Mouse (Mus musculus) intestine, postnatal 0 days (tissue): ENCODE measurements at regions not wholly inside any gene's neighbourhood (a gene's known extent, or its start where the extent isn't known, plus 50 kb on each side); places are given as distances from the start of the nearest gene placed in this dataset.
A peak's percentile ranks its signal among the peaks of the same experiment; 100 is the strongest.

Experiments
- ATAC-seq: fragments of 200-750 bp; cut with Nextera tagmentation; 2 replicates; pipeline ENCODE4 v1.8.0; 2017; ENCODE audit warnings: mild to moderate bottlenecking, moderate TSS enrichment, moderate library complexity
- H3K27ac ChIP-seq: fragments of 300-500 bp; sonication (generic); 2 replicates; pipeline ENCODE4 v1.5.1; 2014; ENCODE audit warnings: mild to moderate bottlenecking, low read depth, low read length, moderate library complexity
- H3K27me3 ChIP-seq: fragments of 300-500 bp; sonication (generic); replicated peaks from 2 replicates; pipeline ENCODE4 v1.6.1; 2014; ENCODE audit warnings: low read length, mixed read lengths; ENCODE audit not compliant: control insufficient read depth, insufficient read depth
- H3K36me3 ChIP-seq: fragments of 300-500 bp; sonication (generic); 2 replicates; pipeline ENCODE4 v1.6.1; 2014; ENCODE audit warnings: mild to moderate bottlenecking, moderate library complexity; ENCODE audit not compliant: control insufficient read depth, insufficient read depth
- H3K4me1 ChIP-seq: fragments of 300-500 bp; sonication (generic); replicated peaks from 2 replicates; pipeline ENCODE4 v1.6.1; 2014; ENCODE audit warnings: antibody characterized with exemption, low read length, mixed read lengths; ENCODE audit not compliant: control insufficient read depth, insufficient read depth
- H3K4me2 ChIP-seq: fragments of 300-500 bp; sonication (generic); replicated peaks from 2 replicates; pipeline ENCODE4 v1.6.1; 2014; ENCODE audit warnings: low read depth, mild to moderate bottlenecking, moderate library complexity
- H3K4me3 ChIP-seq: fragments of 300-500 bp; sonication (generic); 2 replicates; pipeline ENCODE4 v1.5.1; 2014; ENCODE audit warnings: low read depth, low read length
- H3K9ac ChIP-seq: fragments of 300-500 bp; sonication (generic); 2 replicates; pipeline ENCODE4 v1.6.1; 2014; ENCODE audit warnings: mild to moderate bottlenecking, low read depth, low read length
- H3K9me3 ChIP-seq: fragments of 300-500 bp; sonication (generic); 2 replicates; pipeline ENCODE4 v1.6.1; 2016; ENCODE audit warnings: mixed run types; ENCODE audit not compliant: control insufficient read depth
- CTCF ChIP-seq: sonication (generic); IDR thresholded peaks from 2 replicates; pipeline ENCODE4 v1.5.1; 2016; ENCODE audit warnings: low read depth, mild to moderate bottlenecking, control low read depth, antibody characterized with exemption, moderate library complexity
- WGBS: fragments of 180-500 bp; shearing (Covaris S2); extraction: QIAGEN DNeasy Blood & Tissue Kit; methylation state at CpG from one replicate; pipeline ENCODE4 v1.1.7; 2014; 5-methylcytosine and 5-hydroxymethylcytosine counted together

DNA sequence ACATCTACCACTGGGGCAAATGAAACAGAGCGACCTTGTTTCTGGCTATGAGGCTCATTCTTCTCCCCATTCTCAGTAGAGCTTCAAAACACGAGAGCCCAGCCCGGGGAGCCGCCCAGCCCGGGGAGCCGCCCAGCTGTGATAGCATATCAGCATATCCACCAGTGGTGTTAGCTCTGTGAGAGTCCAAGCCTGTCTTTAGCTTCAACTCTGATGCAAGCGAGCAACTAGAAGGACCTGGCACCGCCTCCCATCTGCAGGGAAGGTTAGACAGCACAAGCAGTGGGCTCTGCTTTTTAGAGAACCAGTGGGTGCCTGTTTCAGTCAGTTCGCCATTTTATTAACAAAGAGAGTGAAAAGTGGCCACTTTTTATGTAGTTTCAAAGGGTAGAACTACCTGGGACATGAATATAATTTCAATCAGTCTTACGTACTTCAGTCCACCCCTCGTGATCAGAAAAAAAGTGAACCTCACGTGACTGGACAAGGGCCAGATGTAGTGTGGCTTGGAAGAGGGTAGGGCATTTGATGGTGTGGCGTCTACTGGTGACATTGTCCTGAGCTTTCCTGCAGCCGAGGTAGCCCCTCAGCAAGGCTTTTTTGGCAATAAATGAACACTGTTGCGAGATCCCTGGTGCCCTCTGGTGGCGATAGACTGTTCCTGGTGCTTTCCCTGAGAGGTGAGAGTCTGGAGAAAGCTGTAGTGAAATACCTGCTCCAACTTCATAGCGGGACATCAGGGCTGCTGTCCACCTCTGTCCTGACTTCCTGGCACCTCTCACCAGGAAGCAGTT, 121.0 kb downstream of the Amer3 start:
- no peaks in the 10 kb centered on the region for H3K9me3 ChIP-seq
- TF ChIP-seq CTCF: peak; percentile 75
- H3K9ac ChIP-seq: no peak overlapping the region
- no peak overlapping the region for H3K27ac ChIP-seq
- H3K4me2 ChIP-seq: no peak overlapping the region
- H3K36me3 ChIP-seq: no peaks in the 10 kb centered on the region
- WGBS: 41% methylated on average over 17 of the region's 17 CpGs
- no peak overlapping the region for H3K4me3 ChIP-seq
- no peaks in the 10 kb centered on the region for H3K27me3 ChIP-seq
- no peak for ATAC-seq
- no peaks in the 10 kb centered on the region for H3K4me1 ChIP-seq

DNA sequence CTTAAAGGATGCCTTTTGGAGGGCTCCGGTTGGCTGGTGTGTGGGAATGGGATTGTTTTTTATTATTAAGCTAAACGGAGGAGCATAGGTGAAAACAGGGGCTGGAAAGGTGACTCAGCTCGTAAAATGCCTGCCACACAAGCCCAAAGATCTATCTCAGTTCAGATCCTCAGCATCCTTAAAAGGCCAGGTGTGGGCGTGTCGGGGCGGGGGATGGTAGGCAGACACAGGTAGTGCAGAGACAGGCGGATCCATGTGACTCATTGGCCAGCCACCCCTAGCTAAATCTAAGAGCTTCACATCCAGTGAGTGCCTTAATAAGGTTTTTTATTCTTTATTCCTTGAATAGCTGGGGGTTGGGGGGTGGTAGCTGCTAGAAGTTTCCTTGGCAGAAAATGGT, 122.0 kb downstream of the Amer3 start:
- no peaks in the 10 kb centered on the region for H3K36me3 ChIP-seq
- no peaks in the 10 kb centered on the region for H3K27me3 ChIP-seq
- H3K4me3 ChIP-seq: no peak overlapping the region
- no peak for TF ChIP-seq CTCF
- no peaks in the 10 kb centered on the region for H3K4me1 ChIP-seq
- 69% methylated on average over 7 of the region's 7 CpGs for WGBS
- H3K9me3 ChIP-seq: no peaks in the 10 kb centered on the region
- H3K9ac ChIP-seq: no peak overlapping the region
- H3K4me2 ChIP-seq: no peak overlapping the region
- ATAC-seq: no peak
- no peak overlapping the region for H3K27ac ChIP-seq

DNA sequence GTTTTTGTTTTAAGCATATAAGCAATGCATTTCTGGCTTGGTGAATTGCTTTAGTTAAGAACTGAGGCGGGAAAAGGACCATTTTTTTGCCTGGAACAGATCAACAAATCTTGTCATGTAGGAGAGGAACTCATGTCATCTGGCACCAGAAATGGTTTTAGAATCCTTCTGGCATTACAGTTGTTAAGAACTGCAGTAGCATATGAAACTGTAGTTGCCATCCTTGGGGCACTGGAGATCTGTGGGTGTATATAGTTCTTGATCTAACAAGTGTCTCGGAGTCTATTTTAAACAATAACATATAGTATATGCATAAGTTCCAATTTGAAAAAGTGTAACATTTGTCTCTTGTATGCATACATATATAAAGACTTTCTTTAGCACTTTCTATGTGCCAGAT, 129.6 kb downstream of the Amer3 start:
- H3K4me2 ChIP-seq: no peak overlapping the region
- WGBS: 81% methylated on average over 2 of the region's 2 CpGs
- no peak for ATAC-seq
- no peaks in the 10 kb centered on the region for H3K9me3 ChIP-seq
- H3K9ac ChIP-seq: no peak overlapping the region
- H3K36me3 ChIP-seq: no peaks in the 10 kb centered on the region
- H3K4me3 ChIP-seq: no peak overlapping the region
- no peak overlapping the region for H3K27ac ChIP-seq
- H3K4me1 ChIP-seq: no peaks in the 10 kb centered on the region
- H3K27me3 ChIP-seq: no peaks in the 10 kb centered on the region
- no peak for TF ChIP-seq CTCF

GRCm38 (mm10) chr1:34722674-34723073, 120.2 kb downstream of the Fam168b start:
- H3K36me3 ChIP-seq: no peaks in the 10 kb centered on the region
- no peaks in the 10 kb centered on the region for H3K9me3 ChIP-seq
- WGBS: 44% methylated on average over 5 of the region's 5 CpGs
- no peak overlapping the region for H3K27ac ChIP-seq
- no peak overlapping the region for H3K4me2 ChIP-seq
- no peak overlapping the region for H3K9ac ChIP-seq
- no peak for TF ChIP-seq CTCF
- H3K27me3 ChIP-seq: no peaks in the 10 kb centered on the region
- no peak overlapping the region for H3K4me3 ChIP-seq
- ATAC-seq: no peak
- no peaks in the 10 kb centered on the region for H3K4me1 ChIP-seq

- Histone ChIP-seq H3K4me1 (no peaks in the 10 kb centered on the region), H3K4me3 (no peak overlapping the region), H3K27me3 (no peaks in the 10 kb centered on the region), H3K9ac (no peak overlapping the region), H3K36me3 (no peaks in the 10 kb centered on the region), H3K4me2 (no peak overlapping the region), H3K27ac (no peak overlapping the region), H3K9me3 (no peaks in the 10 kb centered on the region)
- no peak for ATAC-seq
- no peak for TF ChIP-seq CTCF
- WGBS: 68% methylated on average over 7 of the region's 7 CpGs
Observed at GRCm38 (mm10) chr1:34732156-34732555, 110.7 kb downstream of the Fam168b start.

DNA sequence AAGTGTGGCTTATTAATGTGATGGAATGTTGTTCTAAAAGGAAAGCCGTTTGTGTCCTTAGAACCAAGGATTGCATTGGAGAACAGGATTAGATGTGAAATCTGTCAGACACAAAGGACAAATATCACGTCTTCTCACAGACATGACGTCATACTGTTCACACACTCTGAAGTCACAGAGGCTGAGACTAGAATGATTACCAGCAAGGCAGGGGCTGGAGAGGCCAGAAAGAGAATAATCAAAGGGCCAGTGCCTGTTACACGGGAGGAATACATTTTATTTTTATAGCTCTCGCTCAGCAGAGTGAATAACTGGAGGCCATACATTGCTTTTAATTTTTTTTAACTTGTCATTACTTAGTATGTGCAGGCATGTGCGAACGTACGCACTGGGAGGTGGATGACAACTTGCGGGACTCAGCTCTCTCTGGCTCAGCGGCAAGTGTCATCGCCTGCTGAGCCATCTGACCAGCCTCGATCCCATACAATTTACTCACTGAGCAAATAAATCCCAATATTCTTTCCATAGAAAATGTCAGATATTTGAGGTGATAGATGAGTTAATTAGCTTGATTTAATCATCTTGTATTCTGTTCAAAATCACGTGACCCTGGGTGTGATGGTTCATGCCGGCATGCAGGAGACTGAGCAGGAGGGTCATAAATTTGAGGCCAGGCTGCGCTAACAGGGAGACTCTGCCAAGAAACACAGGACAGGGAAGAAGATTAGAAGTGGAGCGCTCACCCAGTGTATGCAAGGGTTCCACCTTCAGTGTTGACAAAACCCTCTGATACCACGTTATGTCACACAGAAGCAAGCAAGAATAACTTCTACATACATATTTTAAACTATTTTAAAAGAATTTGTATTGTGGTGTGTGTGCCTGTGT, 109.6 kb downstream of the Fam168b start:
- Histone ChIP-seq H3K9me3 (no peaks in the 10 kb centered on the region), H3K4me1 (no peaks in the 10 kb centered on the region), H3K36me3 (no peaks in the 10 kb centered on the region), H3K27me3 (no peaks in the 10 kb centered on the region), H3K9ac (no peak overlapping the region), H3K4me3 (no peak overlapping the region), H3K4me2 (no peak overlapping the region), H3K27ac (no peak overlapping the region)
- TF ChIP-seq CTCF: no peak
- WGBS: 63% methylated on average over 17 of the region's 17 CpGs
- ATAC-seq: no peak
